Mouse (Mus musculus) right cerebral cortex, postnatal 36 days (tissue): Measurements from ENCODE around the gene Hebp1.

Experiments used
- DNase-seq, 2 experiments: peaks; one replicate each; pipeline ENCODE4 v3.0.0; 2022; ENCODE audit warnings: low spot score in 2 of 2, mixed read lengths in 1 of 2

The Hebp1 gene

DNA sequence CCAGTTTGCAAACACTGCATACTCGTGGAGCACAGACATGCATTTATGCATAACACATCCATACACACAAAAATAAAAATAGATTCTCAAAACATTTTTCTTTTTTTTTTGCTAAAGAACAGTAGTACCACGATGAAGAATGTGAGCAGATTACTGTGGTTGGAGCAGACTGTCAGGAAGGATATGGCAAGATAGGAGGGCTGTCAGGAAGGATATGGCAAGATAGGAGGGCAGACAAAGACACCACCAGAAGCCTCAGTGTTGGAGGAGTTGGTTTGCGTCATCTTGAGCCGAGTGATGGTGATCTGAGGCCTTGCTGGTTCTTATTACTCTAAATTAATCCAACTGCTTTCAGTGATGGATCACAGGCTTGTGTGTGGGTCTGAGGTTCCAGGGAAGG lies 35.0 kb downstream of the Hebp1 start:
- DNase-seq: no peak

DNA sequence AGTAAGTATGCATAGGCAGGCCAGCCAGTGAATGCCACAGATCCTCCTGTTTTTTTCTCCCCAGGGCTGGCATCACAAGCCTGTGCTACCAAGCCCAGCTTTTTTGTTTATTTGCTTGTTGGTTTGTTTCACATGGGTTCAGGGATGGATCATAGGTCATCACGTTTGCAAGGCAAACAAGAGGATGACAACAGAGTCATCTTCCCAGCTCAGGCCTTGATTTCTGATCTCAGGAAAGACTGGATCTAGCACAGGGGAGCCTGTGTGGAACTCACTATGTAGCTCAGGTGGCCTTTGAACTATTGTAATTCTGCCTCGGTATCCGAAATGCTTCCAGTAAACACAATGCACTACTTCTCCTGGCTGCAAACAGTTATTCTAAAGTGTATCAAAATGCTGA lies 35.5 kb downstream of the Hebp1 start:
- DNase-seq: no peak

DNA sequence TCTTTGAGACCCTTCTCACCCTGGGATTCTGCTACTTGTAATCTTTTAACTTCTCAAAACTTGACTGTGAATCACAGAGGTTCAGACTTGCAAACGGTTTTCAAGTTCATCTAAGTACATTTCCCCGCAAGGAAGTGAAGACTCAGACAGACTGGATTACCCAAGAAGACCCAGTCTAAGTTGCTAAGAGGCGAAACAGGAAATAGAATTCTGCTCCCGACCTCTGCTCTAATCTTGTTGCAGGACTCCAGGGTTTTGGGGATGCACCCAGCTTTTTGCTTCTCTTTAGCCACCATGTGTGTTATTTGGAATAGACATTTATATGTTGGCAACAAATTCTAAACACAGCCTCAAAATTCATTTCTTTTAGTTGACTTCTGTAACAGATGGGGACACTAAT lies 36.5 kb downstream of the Hebp1 start:
- DNase-seq: no peak

GRCm38 (mm10) chr6:135158509-135158908 lies 39.3 kb downstream of the Hebp1 start:
- DNase-seq: no peak

GRCm38 (mm10) chr6:135157496-135157895 lies 40.3 kb downstream of the Hebp1 start:
- no peak for DNase-seq

DNA sequence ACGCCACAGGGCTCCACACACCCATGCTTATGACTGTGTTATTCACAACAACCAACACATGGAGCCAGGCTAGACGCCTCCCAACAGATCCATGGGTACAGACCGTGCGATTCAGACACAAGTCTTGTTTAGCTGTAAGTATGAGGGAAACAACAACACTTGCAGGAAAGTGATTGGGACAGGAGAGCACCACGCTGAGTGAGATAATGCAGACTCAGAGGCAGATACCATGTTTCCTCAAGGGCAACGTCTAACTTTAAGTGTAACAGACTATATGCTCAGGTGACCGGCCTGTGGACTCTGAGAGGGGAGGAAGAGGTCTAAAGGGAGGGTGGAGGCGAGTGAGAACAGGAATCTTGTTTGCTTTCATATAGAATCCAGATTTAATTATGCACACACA lies 41.2 kb downstream of the Hebp1 start:
- no peak for DNase-seq

DNA sequence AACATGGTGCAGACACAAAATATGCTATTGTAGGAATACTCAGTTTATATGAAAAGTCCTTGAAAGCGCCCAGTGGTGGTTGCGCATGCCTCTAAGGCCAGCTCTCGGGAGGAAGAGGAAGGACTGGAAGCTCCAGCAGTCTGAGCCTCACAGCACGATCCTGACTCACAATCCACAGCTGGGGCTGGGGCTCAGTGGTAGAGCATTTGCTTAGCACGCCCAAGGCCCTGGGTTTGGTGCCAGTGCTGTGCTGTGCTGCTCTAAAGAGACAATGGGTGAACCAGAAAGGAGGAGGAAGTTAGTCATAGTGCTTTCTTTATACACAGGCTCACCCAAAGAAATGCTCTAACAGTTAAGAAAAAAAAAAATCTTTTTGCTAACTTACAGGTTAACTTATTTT lies 44.1 kb downstream of the Hebp1 start:
- DNase-seq: peak; percentile 28 to 34

GRCm38 (mm10) chr6:135150311-135150710 lies 47.5 kb downstream of the Hebp1 start:
- DNase-seq: no peak

GRCm38 (mm10) chr6:135149722-135150121 lies 48.1 kb downstream of the Hebp1 start:
- DNase-seq: no peak

DNA sequence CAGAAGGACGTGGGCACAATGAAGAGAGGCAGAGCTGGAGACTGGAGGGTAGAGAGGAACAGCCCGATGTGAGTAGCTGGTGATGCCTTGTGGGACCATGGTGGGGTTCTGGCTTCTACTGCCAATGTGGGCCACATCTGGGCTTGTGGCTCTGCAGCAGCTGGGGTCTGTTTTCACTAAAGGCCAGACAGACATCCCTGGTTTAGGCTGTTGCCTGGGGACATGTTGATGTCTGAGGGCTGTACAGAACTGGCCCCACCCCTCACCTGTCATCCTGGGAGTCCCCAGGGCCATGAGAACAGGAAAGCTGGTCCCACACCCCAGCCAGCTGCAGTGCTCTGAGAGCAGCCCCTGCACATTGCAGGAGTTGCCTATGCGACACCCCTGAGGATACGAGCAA lies 48.6 kb downstream of the Hebp1 start:
- DNase-seq: no peak

GRCm38 (mm10) chr6:135148506-135148905 lies 49.3 kb downstream of the Hebp1 start:
- no peak for DNase-seq

DNA sequence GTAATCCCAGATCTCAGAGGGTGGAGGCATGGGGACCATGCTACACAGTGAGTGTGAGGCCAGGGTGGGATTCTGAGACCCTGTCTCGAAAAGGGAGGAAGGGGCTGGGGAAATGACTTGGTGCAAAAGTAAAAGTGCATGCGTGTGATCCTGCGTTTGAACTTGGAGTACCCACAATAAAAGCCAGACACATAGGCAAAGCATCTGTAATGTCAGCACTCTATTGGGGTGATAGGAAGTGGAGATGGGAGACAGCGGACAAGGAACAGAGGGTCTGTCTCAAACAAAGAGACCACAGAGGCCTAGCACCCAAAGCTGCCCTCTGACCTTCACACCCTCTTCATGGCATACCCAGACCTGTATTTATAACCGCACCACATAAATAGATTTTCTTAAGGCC lies 51.8 kb downstream of the Hebp1 start:
- DNase-seq: no peak

DNA sequence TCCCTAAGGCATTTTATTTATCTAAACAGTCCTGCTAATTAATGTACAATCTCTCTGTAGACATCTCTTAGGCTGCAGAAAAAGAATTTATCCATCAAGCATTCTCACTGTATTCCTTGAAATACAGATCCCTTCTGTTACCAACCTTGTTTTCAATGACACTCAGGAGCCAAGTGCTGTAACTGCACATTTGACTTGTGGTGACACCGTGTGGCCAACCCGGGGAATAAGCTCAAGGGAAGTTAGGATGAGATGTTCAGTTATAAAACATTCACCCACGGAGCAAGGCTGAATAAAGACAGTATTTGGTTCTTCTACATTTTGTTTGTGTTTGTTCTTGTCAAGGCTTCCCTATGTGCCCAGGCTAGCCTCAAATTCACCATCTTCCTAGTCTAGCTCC lies 53.3 kb downstream of the Hebp1 start:
- no peak for DNase-seq

GRCm38 (mm10) chr6:135143151-135143550 lies 54.7 kb downstream of the Hebp1 start:
- DNase-seq: no peak

DNA sequence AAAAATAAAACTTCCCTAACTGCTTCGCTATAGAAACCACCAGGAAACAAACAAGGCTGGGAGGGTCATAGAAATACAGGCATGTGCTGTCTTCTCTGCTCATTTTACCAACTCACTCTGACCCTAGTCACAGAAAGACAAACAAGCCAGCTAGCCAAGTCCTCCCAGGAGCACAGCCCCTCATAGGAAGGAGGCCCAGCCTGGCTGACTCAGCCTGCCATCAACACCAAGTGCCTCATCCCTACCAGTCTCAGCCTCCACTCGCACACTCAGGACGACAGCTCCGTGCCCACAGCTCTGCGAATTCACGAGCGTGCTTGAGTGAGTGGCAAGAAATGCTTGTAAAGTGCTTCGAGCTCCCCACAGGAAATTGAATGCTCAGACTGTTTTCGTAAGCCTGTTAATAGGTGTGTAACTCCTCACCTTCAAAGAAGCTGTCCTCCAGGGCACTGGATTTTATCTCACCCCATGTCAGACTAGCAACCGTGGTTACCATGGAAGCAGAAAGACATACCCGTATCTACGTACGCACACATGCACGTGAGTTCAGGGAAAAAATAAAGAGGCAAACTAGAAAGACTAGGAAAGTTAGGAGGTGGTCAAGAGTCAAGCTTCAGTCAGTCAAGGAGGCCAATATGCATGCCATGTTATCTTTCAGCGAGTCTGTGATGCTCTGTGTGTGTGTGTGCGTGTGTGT lies 56.2 kb downstream of the Hebp1 start:
- DNase-seq: no peak

DNA sequence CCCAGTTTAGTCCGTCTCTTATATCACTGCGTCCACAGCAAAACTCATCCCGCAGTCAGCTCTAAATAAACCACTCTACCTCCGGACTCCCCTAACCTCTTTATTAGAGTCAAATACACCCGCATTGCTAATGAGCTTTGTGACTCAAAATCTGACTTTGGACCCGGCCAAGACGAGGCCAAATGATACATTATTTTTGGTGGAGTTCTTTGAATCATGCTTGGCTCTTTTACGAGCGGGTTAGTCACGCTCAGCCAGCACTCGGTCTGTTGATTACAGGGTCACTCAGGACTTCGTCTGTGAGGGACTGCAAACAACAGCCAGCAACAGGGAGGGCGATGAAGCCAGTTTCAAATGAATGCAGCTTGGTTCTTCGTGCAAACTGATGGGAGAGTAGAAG lies 59.1 kb downstream of the Hebp1 start:
- no peak for DNase-seq

- DNase-seq: no peak
Observed at GRCm38 (mm10) chr6:135138207-135138606, 59.6 kb downstream of the Hebp1 start.

DNA sequence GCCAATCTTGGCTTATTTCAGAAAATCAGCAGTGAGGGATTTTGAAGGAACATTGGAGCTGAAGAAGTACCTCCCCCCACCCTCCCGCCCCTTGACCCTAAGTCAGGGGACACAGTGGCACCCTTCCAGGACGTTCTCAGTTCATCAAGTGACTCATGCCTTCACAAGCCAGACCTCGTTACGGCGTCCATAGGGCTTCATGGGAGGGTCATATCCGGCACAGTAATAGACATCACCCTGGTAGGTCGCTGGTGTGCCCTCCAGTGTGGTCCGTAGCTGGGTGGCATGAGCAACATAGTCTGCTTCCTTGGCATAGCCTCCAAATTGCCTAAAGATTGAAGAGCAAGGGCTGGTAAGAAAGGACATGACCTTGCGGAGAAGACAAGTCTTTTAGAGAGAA lies 60.1 kb downstream of the Hebp1 start:
- no peak for DNase-seq

GRCm38 (mm10) chr6:135136439-135137161 lies 61.2 kb downstream of the Hebp1 start:
- no peak for DNase-seq

DNA sequence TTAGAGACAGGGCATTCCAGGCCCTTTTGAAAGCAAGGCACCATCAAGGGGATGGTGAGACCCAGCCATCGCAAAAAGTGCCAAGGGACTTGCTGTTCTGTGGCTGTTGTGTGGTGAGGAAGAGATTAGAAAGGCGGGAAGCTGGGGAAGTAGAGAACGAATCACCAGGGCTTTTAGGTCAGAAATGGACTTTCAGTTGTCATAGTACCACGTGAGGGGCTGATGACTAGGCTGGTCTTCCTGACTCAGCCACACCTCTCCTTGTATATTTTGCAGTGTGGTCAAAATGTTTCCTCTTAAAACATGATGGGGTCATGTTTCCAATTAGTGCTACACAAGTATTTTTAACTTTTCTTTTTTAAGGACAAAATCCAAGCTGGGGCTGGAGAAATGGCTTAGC lies 62.1 kb downstream of the Hebp1 start:
- no peak for DNase-seq

DNA sequence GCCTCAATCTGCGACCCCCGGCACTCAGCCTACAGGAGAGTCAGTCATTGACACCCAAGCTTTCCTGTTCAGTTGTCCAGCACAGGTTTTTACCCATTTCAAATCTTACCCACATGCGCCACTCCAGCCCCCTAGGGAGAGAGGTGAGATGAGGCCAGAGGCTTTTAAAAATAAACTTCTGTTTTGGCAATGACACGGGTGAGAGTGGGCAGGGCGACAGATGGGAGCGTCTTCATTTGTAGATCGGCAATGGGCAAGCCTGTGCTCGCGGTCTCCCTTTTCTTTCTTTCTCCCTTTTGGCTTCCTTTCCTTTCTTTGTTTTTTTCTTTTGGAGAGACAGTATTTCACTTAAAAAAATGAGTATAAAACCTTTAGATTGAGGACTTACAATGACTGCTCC lies 64.3 kb downstream of the Hebp1 start:
- peak in 1 of 2 experiments; percentile 39 for DNase-seq

- DNase-seq: no peak
Observed at GRCm38 (mm10) chr6:135133086-135133485, 64.7 kb downstream of the Hebp1 start.

- no peak for DNase-seq
Observed at GRCm38 (mm10) chr6:135124755-135125380, 73.0 kb downstream of the Hebp1 start.
